Mouse (Mus musculus): ENCODE data around the gene Stra8. TPM values are rescaled to one million over a fixed set of nuclear protein-coding genes. Genes with fewer than 3 reads are reported as not detected.

The Stra8 gene
- polyA plus RNA-seq, 1 experiment from 2014 or later = not detected

GRCm38 (mm10) chr6:34951956-34952667, 32.1 kb downstream of the Stra8 start:
- no peak for ATAC-seq (ENCODE audit: low FRiP score)
- H3K27me3 ChIP-seq = peaks cover 14% of the 10 kb centered on the region; the same call in 1 of the 2 replicates
- H3K9me3 ChIP-seq = no peaks in the 10 kb centered on the region
- no peak overlapping the region for H3K4me3 ChIP-seq (replicated peaks)
- H3K4me1 ChIP-seq = peaks cover 10% of the 10 kb centered on the region; the same call in 1 of the 2 replicates
- H3K4me2 ChIP-seq = no peak overlapping the region
- H3K27ac ChIP-seq = no peak overlapping the region
- H3K36me3 ChIP-seq (replicated peaks) = no peaks in the 10 kb centered on the region
- no peak overlapping the region for H3K9ac ChIP-seq
- 74% methylated on average over 7 of the region's 7 CpGs for WGBS

GRCm38 (mm10) chr6:34954926-34955861, 35.2 kb downstream of the Stra8 start:
- Histone ChIP-seq H3K4me1 (peaks cover 5% of the 10 kb centered on the region; the same call in 1 of the 2 replicates), H3K9ac (no peak overlapping the region), H3K27me3 (no peaks in the 10 kb centered on the region), H3K36me3 (replicated peaks) (no peaks in the 10 kb centered on the region), H3K4me2 (peak overlapping the region; percentile 38), H3K4me3 (replicated peaks) (peak overlapping the region; percentile 13; the same call in 1 of the 2 replicates), H3K9me3 (no peaks in the 10 kb centered on the region), H3K27ac (no peak overlapping the region)
- ATAC-seq (ENCODE audit: low FRiP score) = peak; percentile 74
- WGBS = 56% methylated on average over 18 of the region's 18 CpGs

GRCm38 (mm10) chr6:34955862-34956241, 35.9 kb downstream of the Stra8 start:
- Histone ChIP-seq H3K9me3 (no peaks in the 10 kb centered on the region), H3K36me3 (replicated peaks) (no peaks in the 10 kb centered on the region), H3K27ac (no peak overlapping the region), H3K9ac (no peak overlapping the region), H3K4me3 (replicated peaks) (no peak overlapping the region), H3K27me3 (no peaks in the 10 kb centered on the region), H3K4me1 (peaks cover 5% of the 10 kb centered on the region; the same call in 1 of the 2 replicates), H3K4me2 (peak overlapping the region; percentile 38)
- 41% methylated on average over 8 of the region's 8 CpGs for WGBS
- ATAC-seq (ENCODE audit: low FRiP score) = no peak

- 92% methylated on average over 7 of the region's 7 CpGs for WGBS
- peaks cover 5% of the 10 kb centered on the region; the same call in 1 of the 2 replicates for H3K4me1 ChIP-seq
- no peaks in the 10 kb centered on the region for H3K27me3 ChIP-seq
- no peak overlapping the region for H3K9ac ChIP-seq
- no peak for ATAC-seq (ENCODE audit: low FRiP score)
- no peak overlapping the region for H3K27ac ChIP-seq
- H3K4me3 ChIP-seq (replicated peaks) = no peak overlapping the region
- H3K36me3 ChIP-seq (replicated peaks) = no peaks in the 10 kb centered on the region
- no peaks in the 10 kb centered on the region for H3K9me3 ChIP-seq
- H3K4me2 ChIP-seq = no peak overlapping the region
Observed at GRCm38 (mm10) chr6:34959131-34959530, 39.2 kb downstream of the Stra8 start.

- H3K36me3 ChIP-seq (replicated peaks) = no peaks in the 10 kb centered on the region
- 87% methylated on average over 2 of the region's 2 CpGs for WGBS
- H3K4me2 ChIP-seq = no peak overlapping the region
- no peaks in the 10 kb centered on the region for H3K9me3 ChIP-seq
- no peak for ATAC-seq (ENCODE audit: low FRiP score)
- H3K27me3 ChIP-seq = no peaks in the 10 kb centered on the region
- H3K4me1 ChIP-seq = no peaks in the 10 kb centered on the region
- H3K4me3 ChIP-seq (replicated peaks) = no peak overlapping the region
- no peak overlapping the region for H3K27ac ChIP-seq
- H3K9ac ChIP-seq = no peak overlapping the region
Observed at GRCm38 (mm10) chr6:34964550-34964949, 44.6 kb downstream of the Stra8 start.

GRCm38 (mm10) chr6:34965819-34966539, 46.0 kb downstream of the Stra8 start:
- Histone ChIP-seq H3K27me3 (no peaks in the 10 kb centered on the region), H3K9ac (no peak overlapping the region), H3K27ac (no peak overlapping the region), H3K4me1 (0 out of 2 replicates have a peak, but pooled peaks cover 2% of the 10 kb centered on the region), H3K9me3 (no peaks in the 10 kb centered on the region), H3K36me3 (replicated peaks) (no peaks in the 10 kb centered on the region), H3K4me3 (replicated peaks) (no peak overlapping the region), H3K4me2 (no peak overlapping the region)
- ATAC-seq (ENCODE audit: low FRiP score) = no peak
- 93% methylated on average over 6 of the region's 6 CpGs for WGBS

GRCm38 (mm10) chr6:34971181-34971580, 51.2 kb downstream of the Stra8 start:
- H3K27ac ChIP-seq = no peak overlapping the region
- no peaks in the 10 kb centered on the region for H3K27me3 ChIP-seq
- no peak for ATAC-seq (ENCODE audit: low FRiP score)
- H3K9me3 ChIP-seq = no peaks in the 10 kb centered on the region
- H3K4me1 ChIP-seq = 0 out of 2 replicates have a peak, but pooled peaks cover 2% of the 10 kb centered on the region
- no peaks in the 10 kb centered on the region for H3K36me3 ChIP-seq (replicated peaks)
- WGBS = 31% methylated on average over 3 of the region's 3 CpGs
- H3K4me3 ChIP-seq (replicated peaks) = no peak overlapping the region
- H3K4me2 ChIP-seq = no peak overlapping the region
- H3K9ac ChIP-seq = no peak overlapping the region

GRCm38 (mm10) chr6:34979291-34979690, 59.3 kb downstream of the Stra8 start:
- H3K9me3 ChIP-seq = no peaks in the 10 kb centered on the region
- 84% methylated on average over 3 of the region's 3 CpGs for WGBS
- no peaks in the 10 kb centered on the region for H3K4me1 ChIP-seq
- H3K4me3 ChIP-seq (replicated peaks) = no peak overlapping the region
- no peak overlapping the region for H3K27ac ChIP-seq
- H3K4me2 ChIP-seq = no peak overlapping the region
- H3K36me3 ChIP-seq (replicated peaks) = no peaks in the 10 kb centered on the region
- H3K9ac ChIP-seq = no peak overlapping the region
- ATAC-seq (ENCODE audit: low FRiP score) = no peak
- no peaks in the 10 kb centered on the region for H3K27me3 ChIP-seq

- H3K27me3 ChIP-seq = no peaks in the 10 kb centered on the region
- H3K4me1 ChIP-seq = no peaks in the 10 kb centered on the region
- H3K4me2 ChIP-seq = no peak overlapping the region
- H3K36me3 ChIP-seq (replicated peaks) = no peaks in the 10 kb centered on the region
- no peak for ATAC-seq (ENCODE audit: low FRiP score)
- WGBS = 73% methylated on average over 9 of the region's 9 CpGs
- H3K4me3 ChIP-seq (replicated peaks) = no peak overlapping the region
- H3K9me3 ChIP-seq = no peaks in the 10 kb centered on the region
- no peak overlapping the region for H3K27ac ChIP-seq
- no peak overlapping the region for H3K9ac ChIP-seq
Observed at GRCm38 (mm10) chr6:34980661-34981060, 60.7 kb downstream of the Stra8 start.

- no peak overlapping the region for H3K9ac ChIP-seq
- no peak for ATAC-seq (ENCODE audit: low FRiP score)
- H3K4me2 ChIP-seq = no peak overlapping the region
- H3K4me3 ChIP-seq (replicated peaks) = no peak overlapping the region
- no peaks in the 10 kb centered on the region for H3K9me3 ChIP-seq
- WGBS = 89% methylated on average over 12 of the region's 12 CpGs
- H3K36me3 ChIP-seq (replicated peaks) = no peaks in the 10 kb centered on the region
- 0 out of 2 replicates have a peak, but pooled peaks cover 8% of the 10 kb centered on the region for H3K27me3 ChIP-seq
- H3K27ac ChIP-seq = no peak overlapping the region
- peaks cover 9% of the 10 kb centered on the region for H3K4me1 ChIP-seq
Observed at GRCm38 (mm10) chr6:34987085-34987645, 67.2 kb downstream of the Stra8 start.

- no peaks in the 10 kb centered on the region for H3K36me3 ChIP-seq (replicated peaks)
- peak within 1 kb of the TSS; percentile 7; the same call in 1 of the 2 replicates for H3K4me3 ChIP-seq (replicated peaks)
- 8% methylated on average over 20 of the region's 20 CpGs for WGBS
- H3K4me2 ChIP-seq = peak within 1 kb of the TSS; percentile 37
- H3K9me3 ChIP-seq = no peaks in the 10 kb centered on the region
- 0 out of 2 replicates have a peak, but pooled peaks cover 8% of the 10 kb centered on the region for H3K27me3 ChIP-seq
- no peak within 1 kb of the TSS for H3K9ac ChIP-seq
- ATAC-seq (ENCODE audit: low FRiP score) = no peak
- H3K27ac ChIP-seq = no peak within 1 kb of the TSS
- H3K4me1 ChIP-seq = peaks cover 9% of the 10 kb centered on the region
Observed at GRCm38 (mm10) chr6:34988081-34988761, 68.3 kb downstream of the Stra8 start, which contains the start of gene Slc23a4. Gene Slc23a4 (minus strand): TSS chr6:34988404.

All from forebrain, embryonic 12.5 days (tissue).